11 mouse cellular contexts compared by ENCODE assay signal in the genomic region with DNA sequence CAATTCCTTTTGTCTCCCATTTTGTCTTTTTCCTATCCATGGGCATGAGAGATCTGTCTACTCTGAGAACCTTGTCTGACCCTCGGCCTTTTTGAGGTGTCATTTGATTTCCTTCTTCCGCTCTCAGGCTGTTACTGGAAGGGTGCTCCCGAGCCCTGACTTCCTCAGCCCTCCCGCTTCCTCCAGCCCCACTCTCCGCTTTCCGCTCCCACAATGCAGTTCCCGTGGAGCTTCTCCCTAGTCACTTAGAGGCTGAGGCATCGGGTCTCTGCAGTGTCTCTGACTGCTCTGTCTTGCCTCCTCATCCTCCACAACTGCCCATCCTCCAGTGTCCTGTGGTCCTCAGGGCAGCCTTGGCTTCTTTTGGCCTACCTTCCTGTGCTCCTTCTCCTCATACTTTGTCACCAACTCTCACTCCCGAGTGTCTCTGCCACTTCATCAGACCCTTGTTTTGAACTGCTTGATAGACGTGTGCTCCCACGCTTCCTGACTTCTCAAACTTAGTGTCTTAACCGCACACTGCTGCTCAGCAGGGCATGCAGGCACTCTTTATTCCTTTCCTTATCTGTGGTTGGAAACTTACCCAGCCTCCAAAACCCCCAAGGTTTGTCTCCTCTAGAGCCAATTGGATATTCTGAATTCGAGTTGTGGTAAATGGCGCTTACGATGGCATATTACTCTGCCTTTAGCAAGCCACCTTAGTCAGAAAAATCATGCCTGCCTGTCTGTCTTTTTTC. TPM values are rescaled to one million over a fixed set of nuclear protein-coding genes. Genes with fewer than 3 reads are reported as not detected.
DNase-seq lines count a peak whose midpoint lies in the region; ATAC-seq and TF ChIP-seq lines count a peak whose summit lies in the region.
"Had no signal": no experiment of that assay in that cellular context is flagged by ENCODE, and none has a peak within 500 bp of the region (broad histone marks: within the 10 kb centered on the region; RNA-seq: fewer than 3 reads in every experiment).

No protein-coding gene starts in this region.

- no peak overlapping the region for H3K4me3 ChIP-seq in liver, adult 2 months (ENCODE audit: insufficient read depth, low read depth, low read length)
- no peak overlapping the region for H3K4me3 ChIP-seq in liver, embryonic 11.5 days (ENCODE audit: low read depth, low read length)
- no peak overlapping the region for H3K4me3 ChIP-seq in midbrain, postnatal 0 days (ENCODE audit: low read depth, low read length)
- H3K4me3 ChIP-seq: limb, embryonic 12.5 days had no signal

- ATAC-seq in liver, embryonic 11.5 days (replicated peaks; ENCODE audit: low FRiP score) = no peak
- peak; percentile 37 for ATAC-seq in common myeloid progenitor, adult 5-6 weeks (replicated peaks; ENCODE audit: low read depth, poor library complexity, severe bottlenecking)
- no peak for ATAC-seq in midbrain, postnatal 0 days (ENCODE audit: low FRiP score)

- H3K79me2 ChIP-seq in liver, adult 2 months (ENCODE audit: control insufficient read depth, insufficient read depth, low read length) = peaks cover 12% of the 10 kb centered on the region; the same call in 1 of the 2 replicates

- TF ChIP-seq POLR2A in liver, adult 2 months (IDR thresholded peaks at IDR 0.05; ENCODE audit: extremely low read depth, insufficient read depth, low read length) = no peak

- peak overlapping the region; percentile 18; the same call in 1 of the 2 replicates for H3K9ac ChIP-seq in liver, adult 2 months (ENCODE audit: low read depth, low read length)
- H3K9ac ChIP-seq in liver, embryonic 11.5 days (ENCODE audit: low read depth, low read length) = no peak overlapping the region
- H3K9ac ChIP-seq in midbrain, postnatal 0 days (replicated peaks; ENCODE audit: low read length, poor library complexity, severe bottlenecking) = no peak overlapping the region
- H3K9ac ChIP-seq: limb, embryonic 12.5 days had no signal

- 80% methylated on average over 15 of the region's 15 CpGs for WGBS in liver, adult 2 months
- 64% methylated on average over 15 of the region's 15 CpGs for whole genome bisulfite sequencing in liver, embryonic 11.5 days
- 87% methylated on average over 15 of the region's 15 CpGs for WGBS in midbrain, postnatal 0 days

- H3K27me3 ChIP-seq in liver, adult 2 months (ENCODE audit: control insufficient read depth, insufficient read depth, low read length) = no peaks in the 10 kb centered on the region
- no peaks in the 10 kb centered on the region for H3K27me3 ChIP-seq in liver, embryonic 11.5 days (replicated peaks; ENCODE audit: control insufficient read depth, insufficient read depth, low read length)
- H3K27me3 ChIP-seq in midbrain, postnatal 0 days (ENCODE audit: insufficient read depth, low read length) = no peaks in the 10 kb centered on the region
- H3K27me3 ChIP-seq: limb, embryonic 12.5 days had no signal

- peaks cover 4% of the 10 kb centered on the region; the same call in 1 of the 2 replicates for H3K36me3 ChIP-seq in liver, adult 2 months (ENCODE audit: control insufficient read depth, insufficient read depth, low read length)
- peaks cover 7% of the 10 kb centered on the region; the same call in 1 of the 2 replicates for H3K36me3 ChIP-seq in liver, embryonic 11.5 days (ENCODE audit: control insufficient read depth, insufficient read depth, low read length)
- peaks cover 20% of the 10 kb centered on the region for H3K36me3 ChIP-seq in midbrain, postnatal 0 days (ENCODE audit: insufficient read depth, low read length)

- peak overlapping the region; percentile 69 for H3K27ac ChIP-seq in liver, adult 2 months (replicated peaks; ENCODE audit: insufficient read depth, low read depth, low read length)
- H3K27ac ChIP-seq in liver, embryonic 11.5 days (ENCODE audit: low read depth, low read length) = no peak overlapping the region
- H3K27ac ChIP-seq in midbrain, postnatal 0 days (ENCODE audit: low read depth, low read length) = no peak overlapping the region
- H3K27ac ChIP-seq: limb, embryonic 12.5 days had no signal

- TF ChIP-seq CTCF in liver, adult 2 months (IDR thresholded peaks at IDR 0.05; ENCODE audit: low read depth, low read length) = no peak
- no peak for TF ChIP-seq CTCF in midbrain, postnatal 0 days (IDR thresholded peaks at IDR 0.05)

- peaks cover 13% of the 10 kb centered on the region for H3K4me1 ChIP-seq in liver, adult 2 months (ENCODE audit: control insufficient read depth, insufficient read depth, low read length)
- peaks cover 26% of the 10 kb centered on the region for H3K4me1 ChIP-seq in liver, embryonic 11.5 days (replicated peaks; ENCODE audit: control insufficient read depth, insufficient read depth, low read length)
- H3K4me1 ChIP-seq in midbrain, postnatal 0 days (ENCODE audit: insufficient read depth, low read length) = no peaks in the 10 kb centered on the region
- H3K4me1 ChIP-seq: limb, embryonic 12.5 days had no signal

- no peak overlapping the region for H3K4me2 ChIP-seq in liver, embryonic 11.5 days
- no peak overlapping the region for H3K4me2 ChIP-seq in midbrain, postnatal 0 days (ENCODE audit: low read depth, low read length, poor library complexity, severe bottlenecking)
- H3K4me2 ChIP-seq: limb, embryonic 12.5 days had no signal

- no peaks in the 10 kb centered on the region for H3K9me3 ChIP-seq in liver, embryonic 11.5 days (ENCODE audit: control insufficient read depth, low read length)
- H3K9me3 ChIP-seq in midbrain, postnatal 0 days (ENCODE audit: low read length) = no peaks in the 10 kb centered on the region
- H3K9me3 ChIP-seq: limb, embryonic 12.5 days had no signal

- DNase-seq in liver, adult 2 months (ENCODE audit: extremely low read depth, low read depth, low spot score) = no peak
- DNase-seq in liver, embryonic 11.5 days (ENCODE audit: low spot score) = no peak
- peak; percentile 52 for DNase-seq in kidney, adult 9 months
- peak; percentile 65 for DNase-seq in naive thymus-derived CD4-positive, alpha-beta T cell, adult 2 months (ENCODE audit: low read depth)
- DNase-seq in cerebellum, postnatal 25 days = no peak
- DNase-seq in midbrain, postnatal 0 days (ENCODE audit: low spot score) = no peak
- DNase-seq: cerebellum, adult 11 months had no signal

RNA-seq across cellular contexts. Expression of a gene that starts 21.2 kb away (rescaled TPM):
- total RNA-seq in liver, adult 2 months (2014; rRNA removed) = not detected in 2 replicates
- polyA plus RNA-seq in liver, adult 2 months (2012; rRNA removed) = not detected in 2 replicates
- polyA plus RNA-seq in liver, embryonic 11.5 days (2014; fragmentation: Nextera tagmentation; extraction: Ambion mirVana) = not detected in 2 replicates
- not detected in 2 replicates for total RNA-seq in common myeloid progenitor, adult 5-6 weeks (2017)
- total RNA-seq in midbrain, postnatal 0 days (2014; rRNA removed) = not detected in 2 replicates
- not detected in 2 replicates for polyA plus RNA-seq in midbrain, postnatal 0 days (2015; fragmentation: Nextera tagmentation; extraction: Ambion mirVana)
- polyA plus RNA-seq: forebrain, embryonic 11.5 days; hindbrain, embryonic 11.5 days; limb, embryonic 12.5 days had no signal

RNA-seq across cellular contexts. Expression of a gene that starts 24.6 kb away (rescaled TPM):
- 0.07 and 0.09 TPM in 2 replicates for total RNA-seq in liver, adult 2 months (2014; rRNA removed)
- 1.1 and 1.3 TPM in 2 replicates for polyA plus RNA-seq in liver, adult 2 months (2012; rRNA removed)
- not detected in 2 replicates for polyA plus RNA-seq in liver, embryonic 11.5 days (2014; fragmentation: Nextera tagmentation; extraction: Ambion mirVana)
- total RNA-seq in common myeloid progenitor, adult 5-6 weeks (2017) = 0.37 TPM in 1 of 2 replicates, not detected in the other
- not detected in 2 replicates for total RNA-seq in midbrain, postnatal 0 days (2014; rRNA removed)
- 0.78 and 1.1 TPM in 2 replicates for polyA plus RNA-seq in midbrain, postnatal 0 days (2015; fragmentation: Nextera tagmentation; extraction: Ambion mirVana)
- polyA plus RNA-seq: forebrain, embryonic 11.5 days; hindbrain, embryonic 11.5 days; limb, embryonic 12.5 days had no signal

RNA-seq across cellular contexts. Expression of a gene that starts 31.7 kb away (rescaled TPM):
- 11.0 and 14.4 TPM in 2 replicates for total RNA-seq in liver, adult 2 months (2014; rRNA removed)
- polyA plus RNA-seq in liver, adult 2 months (2012; rRNA removed) = 38.4 and 51.4 TPM in 2 replicates
- 15.6 and 16.0 TPM in 2 replicates for polyA plus RNA-seq in liver, embryonic 11.5 days (2014; fragmentation: Nextera tagmentation; extraction: Ambion mirVana)
- 30.8 and 33.5 TPM in 2 replicates for total RNA-seq in common myeloid progenitor, adult 5-6 weeks (2017)
- 80.9 and 82.1 TPM in 2 replicates for total RNA-seq in midbrain, postnatal 0 days (2014; rRNA removed)
- 15.6 and 17.1 TPM in 2 replicates for polyA plus RNA-seq in midbrain, postnatal 0 days (2015; fragmentation: Nextera tagmentation; extraction: Ambion mirVana)

RNA-seq across cellular contexts. Expression of a gene that starts 44.5 kb away (rescaled TPM):
- 0.07 TPM in 1 of 2 replicates, not detected in the other for total RNA-seq in liver, adult 2 months (2014; rRNA removed)
- polyA plus RNA-seq in liver, adult 2 months (2012; rRNA removed) = 0.09 TPM in 1 of 2 replicates, not detected in the other
- polyA plus RNA-seq in liver, embryonic 11.5 days (2014; fragmentation: Nextera tagmentation; extraction: Ambion mirVana) = 15.3 and 16.4 TPM in 2 replicates
- total RNA-seq in common myeloid progenitor, adult 5-6 weeks (2017) = 0.58 and 3.2 TPM in 2 replicates
- not detected in 2 replicates for total RNA-seq in midbrain, postnatal 0 days (2014; rRNA removed)
- 0.16 and 0.29 TPM in 2 replicates for polyA plus RNA-seq in midbrain, postnatal 0 days (2015; fragmentation: Nextera tagmentation; extraction: Ambion mirVana)

RNA-seq across cellular contexts. Expression of a gene that starts 52.6 kb away (rescaled TPM):
- 34.3 and 37.7 TPM in 2 replicates for total RNA-seq in liver, adult 2 months (2014; rRNA removed)
- 68.4 and 75.4 TPM in 2 replicates for polyA plus RNA-seq in liver, adult 2 months (2012; rRNA removed)
- 113 and 114 TPM in 2 replicates for polyA plus RNA-seq in liver, embryonic 11.5 days (2014; fragmentation: Nextera tagmentation; extraction: Ambion mirVana)
- 56.9 and 65.8 TPM in 2 replicates for total RNA-seq in common myeloid progenitor, adult 5-6 weeks (2017)
- 69.1 and 74.4 TPM in 2 replicates for total RNA-seq in midbrain, postnatal 0 days (2014; rRNA removed)
- 95.8 and 97.2 TPM in 2 replicates for polyA plus RNA-seq in midbrain, postnatal 0 days (2015; fragmentation: Nextera tagmentation; extraction: Ambion mirVana)

Comparison
In these comparisons a context has a peak if more than half of its experiments do, and no peak if none do; other contexts are left out.
1. DNase-seq: peak in kidney, adult 9 months (single experiment) and naive thymus-derived CD4-positive, alpha-beta T cell, adult 2 months (single experiment); none in liver, adult 2 months (single experiment), liver, embryonic 11.5 days (single experiment), cerebellum, postnatal 25 days (0 of 2) and midbrain, postnatal 0 days (single experiment).